Mouse (Mus musculus): Measurements from ENCODE around the gene Ankrd13d.

Gene Ankrd13d

DNA sequence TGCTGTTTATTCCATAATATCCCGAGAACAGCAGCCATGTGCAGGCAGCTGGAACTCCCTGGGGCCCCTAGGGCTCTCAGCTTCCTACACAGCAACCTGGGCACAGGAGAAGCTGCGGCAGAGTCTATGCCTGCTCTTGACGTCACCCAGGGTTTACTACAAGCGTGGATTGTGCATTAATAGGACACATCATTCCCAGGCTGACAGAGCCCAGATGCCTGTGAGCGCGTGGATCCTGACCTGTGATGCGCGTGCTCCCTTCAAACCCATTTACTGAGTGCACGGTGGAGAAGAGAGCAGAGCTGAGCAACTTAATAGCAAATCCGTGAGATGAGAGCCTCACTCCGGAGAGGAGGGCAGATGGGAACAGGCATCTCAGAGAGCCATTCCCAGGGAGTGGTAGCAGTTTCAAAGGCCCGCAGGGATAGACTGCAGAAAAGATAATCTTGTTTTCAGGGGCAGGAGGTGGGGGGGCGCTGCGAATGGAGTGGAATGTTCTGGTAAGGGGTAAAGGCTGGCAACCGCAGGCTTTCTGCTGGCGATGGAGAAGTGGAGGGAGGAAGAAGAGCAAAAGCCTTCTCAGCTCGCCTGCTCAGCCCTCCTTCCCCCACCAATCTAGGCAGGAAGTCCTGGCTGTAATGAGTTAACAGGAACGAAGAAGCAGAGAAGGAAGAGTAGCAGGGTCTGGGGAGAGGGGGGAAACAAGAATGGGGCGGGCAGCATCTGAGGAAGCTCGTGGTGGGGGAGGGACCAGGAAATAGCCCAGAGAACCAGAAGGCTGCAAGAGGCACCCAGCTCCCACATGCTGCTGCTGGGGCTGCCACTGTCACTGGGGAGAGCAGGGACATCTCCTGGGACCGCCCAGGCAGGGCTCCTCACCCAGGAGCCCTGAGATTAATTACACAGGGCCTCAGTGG lies 19.1 kb upstream of the Ankrd13d start:
- in situ Hi-C loops (cut with MboI, MseI) = no loop called here

DNA sequence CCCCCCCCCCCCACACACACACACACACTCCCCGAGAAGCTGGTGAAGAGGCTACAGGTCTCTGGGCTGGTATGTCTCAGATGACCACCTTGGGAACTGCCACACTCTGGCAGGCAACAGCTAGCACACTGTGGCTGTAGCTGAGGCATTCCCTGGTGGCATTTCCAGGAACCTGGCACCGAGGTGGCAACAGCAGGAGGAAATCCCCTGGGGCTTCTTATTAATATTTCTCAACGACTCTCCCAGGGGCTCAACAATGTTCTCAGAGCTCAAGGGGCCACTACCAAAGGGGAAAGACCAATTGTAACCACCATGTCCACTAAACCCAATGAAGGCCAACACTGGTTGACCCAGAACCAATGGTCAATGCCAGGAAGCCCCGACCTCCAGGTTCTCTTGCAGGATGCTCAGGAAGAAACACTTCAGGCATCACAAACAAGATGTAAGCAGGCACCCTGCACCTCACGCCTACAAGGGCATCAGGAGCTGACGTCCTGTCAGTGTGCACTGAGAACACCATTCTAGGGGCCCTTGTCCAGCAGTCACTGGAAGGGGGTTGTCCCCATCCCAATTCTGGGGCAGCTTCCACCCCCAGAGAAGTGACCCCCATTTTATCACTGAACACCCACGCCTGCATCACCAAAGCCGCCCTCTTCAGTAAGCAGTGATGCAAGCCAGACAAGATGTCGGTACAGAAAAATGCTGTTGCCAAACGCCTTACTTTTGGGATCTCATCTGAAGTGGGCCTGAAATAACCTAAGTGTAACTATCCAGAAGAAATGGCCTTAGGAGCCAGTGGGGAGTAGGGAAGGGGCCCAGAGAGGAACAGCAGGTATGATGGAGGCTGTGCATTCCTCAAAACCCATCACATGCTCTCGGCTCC lies 18.2 kb upstream of the Ankrd13d start:
- in situ Hi-C loops (cut with MboI, MseI) = no loop called here

DNA sequence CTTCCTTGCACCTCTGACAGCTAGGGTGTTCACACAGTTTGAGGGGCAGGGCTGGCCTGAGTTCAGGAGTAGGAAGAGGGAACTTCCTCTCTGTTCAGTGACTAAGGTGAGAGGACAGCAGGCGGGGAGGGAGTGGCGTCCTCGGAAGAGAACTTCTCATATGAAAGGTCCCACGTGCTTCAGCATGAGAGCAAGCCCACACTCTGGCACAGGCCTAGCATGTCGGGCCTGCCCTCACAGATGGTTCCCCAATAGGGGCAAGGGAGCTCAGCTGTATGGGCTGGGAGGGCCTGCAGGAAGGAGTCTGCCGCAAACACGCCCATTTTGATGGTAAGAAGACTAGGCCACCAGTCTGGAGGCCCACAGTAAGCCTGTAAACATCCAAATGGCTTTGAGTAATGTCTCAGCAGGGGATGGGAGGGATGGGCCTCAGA lies 17.4 kb upstream of the Ankrd13d start:
- in situ Hi-C loops (cut with MboI, MseI) = no loop called here

DNA sequence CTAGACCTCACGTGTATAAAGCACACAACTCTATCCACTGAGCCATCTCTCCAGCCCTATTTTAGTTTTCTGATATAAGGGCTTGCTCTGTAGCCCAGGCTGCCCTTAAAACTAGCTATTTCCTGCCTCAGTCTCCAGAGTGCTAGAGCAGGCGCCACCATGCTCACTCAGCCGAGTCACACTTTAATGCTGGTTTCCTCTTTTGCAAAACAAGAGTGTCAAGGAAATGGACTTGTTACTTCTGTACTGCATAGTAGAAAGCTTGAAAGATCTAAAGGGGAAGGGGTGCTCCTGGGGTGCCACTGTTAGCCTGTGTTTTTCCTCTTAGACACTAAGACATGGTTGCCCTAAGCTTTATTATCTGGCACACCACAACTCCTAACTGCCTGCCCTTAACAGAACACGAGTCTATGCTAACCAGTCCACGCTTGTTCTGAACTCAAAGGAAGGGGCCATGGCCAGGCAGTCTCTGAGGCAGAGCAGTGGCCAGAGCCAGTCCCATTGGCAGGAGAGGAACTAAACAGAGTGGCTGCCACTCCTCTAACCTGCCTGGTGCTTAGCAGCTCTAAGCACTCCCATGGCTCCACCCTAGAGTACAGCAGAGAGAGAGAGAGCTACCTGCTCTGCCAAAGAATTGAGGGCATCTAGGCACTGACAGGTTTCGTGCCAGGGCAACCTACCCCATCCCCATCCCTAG lies 16.8 kb upstream of the Ankrd13d start:
- in situ Hi-C loops (cut with MboI, MseI) = no loop called here

DNA sequence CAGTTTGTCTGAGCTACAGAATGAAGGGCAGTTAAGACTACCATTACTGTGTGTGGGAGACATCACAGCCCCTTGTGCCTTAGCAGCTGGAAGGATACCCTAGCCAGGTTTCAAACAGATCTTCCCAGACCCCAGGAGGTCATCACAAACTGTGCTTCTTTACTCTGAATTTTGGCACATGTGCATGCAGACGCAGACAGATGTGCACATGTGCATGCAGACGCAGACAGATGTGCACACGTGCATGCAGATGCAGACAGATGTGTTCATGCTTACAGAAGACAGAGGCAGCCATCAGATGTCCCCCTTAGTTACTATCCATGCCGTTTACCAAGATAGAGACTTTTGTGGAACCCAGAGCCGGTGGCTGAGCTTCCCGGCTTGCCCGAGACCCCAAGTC lies 16.2 kb upstream of the Ankrd13d start:
- in situ Hi-C loops (cut with MboI, MseI) = no loop called here

DNA sequence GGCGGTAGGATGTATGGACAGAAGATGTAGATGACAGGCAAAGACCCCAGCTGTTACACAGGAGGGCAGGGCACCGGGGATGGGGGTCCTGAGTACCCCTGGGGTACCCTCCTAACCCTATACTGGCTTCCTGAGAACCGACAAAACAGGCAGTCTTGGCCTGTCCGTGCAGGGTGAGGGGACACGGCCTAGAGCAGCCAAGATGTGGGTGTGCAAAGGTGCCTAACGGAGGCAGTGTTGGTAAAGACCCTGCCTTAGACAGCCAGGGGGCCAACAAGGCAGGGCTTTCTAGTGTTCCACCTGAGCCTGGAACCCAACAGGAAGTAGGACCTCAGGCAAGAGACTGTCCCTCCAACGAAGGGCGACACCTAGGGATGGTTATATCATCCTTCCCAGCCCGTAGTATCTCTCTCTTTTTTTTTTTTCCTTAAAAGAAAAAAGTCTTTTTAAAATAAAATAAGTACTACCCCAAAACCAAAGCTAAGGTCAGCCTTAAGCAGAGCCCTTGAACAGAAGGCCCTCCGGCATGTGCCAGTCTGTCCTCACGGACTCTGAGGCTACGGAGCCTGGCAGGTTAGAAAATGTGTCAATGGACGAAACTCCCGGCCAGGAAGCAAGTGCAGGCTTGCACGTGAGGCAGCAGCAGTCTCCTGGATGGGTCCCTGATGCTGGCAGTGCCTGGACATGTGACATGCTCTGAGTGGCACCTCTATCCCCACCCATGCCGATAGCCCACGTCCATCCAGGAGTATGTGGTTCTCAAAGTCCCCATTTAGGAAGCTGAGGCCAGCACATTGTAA lies 15.6 kb upstream of the Ankrd13d start:
- in situ Hi-C loops (cut with MboI, MseI) = no loop called here

DNA sequence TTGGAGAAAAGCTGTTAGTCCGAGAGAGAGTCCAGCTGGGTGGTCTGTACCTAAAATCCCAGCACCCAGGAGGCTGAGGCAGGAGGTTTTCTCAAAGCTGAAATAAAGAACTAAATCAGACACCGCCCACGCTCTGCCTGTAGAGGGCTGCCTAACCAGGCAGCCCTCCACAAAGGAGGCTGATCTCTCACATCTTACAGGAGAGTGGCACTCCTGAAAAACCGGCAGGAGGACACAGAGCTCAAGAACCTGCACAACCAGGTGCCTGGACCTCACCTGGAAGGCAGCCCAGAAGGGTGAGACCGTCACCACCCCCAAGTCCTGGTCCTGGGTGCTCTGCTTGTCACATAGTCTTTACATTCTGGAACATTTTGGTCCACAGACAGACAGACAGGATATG lies 14.9 kb upstream of the Ankrd13d start:
- in situ Hi-C loops (cut with MboI, MseI) = no loop called here

DNA sequence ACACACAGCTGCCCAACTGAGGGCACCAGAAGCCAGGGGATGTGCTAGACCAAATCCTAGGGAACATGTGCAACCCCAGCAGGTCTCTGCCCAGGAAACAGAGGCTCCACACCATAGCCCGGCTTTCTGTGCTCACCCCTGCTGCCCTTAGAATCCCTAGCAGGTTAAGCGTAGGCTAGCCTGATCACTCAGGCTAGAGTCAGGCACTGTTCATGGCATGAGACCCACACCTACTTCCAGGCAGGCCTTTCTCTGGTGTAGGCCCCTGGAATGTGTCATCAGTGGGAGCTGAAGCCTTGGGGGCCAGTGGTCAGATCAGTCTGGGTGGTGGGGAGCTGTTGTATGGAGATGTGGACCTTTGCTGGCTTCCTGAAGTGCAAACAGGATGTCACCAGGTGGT lies 13.7 kb upstream of the Ankrd13d start:
- in situ Hi-C loops (cut with MboI, MseI) = no loop called here

DNA sequence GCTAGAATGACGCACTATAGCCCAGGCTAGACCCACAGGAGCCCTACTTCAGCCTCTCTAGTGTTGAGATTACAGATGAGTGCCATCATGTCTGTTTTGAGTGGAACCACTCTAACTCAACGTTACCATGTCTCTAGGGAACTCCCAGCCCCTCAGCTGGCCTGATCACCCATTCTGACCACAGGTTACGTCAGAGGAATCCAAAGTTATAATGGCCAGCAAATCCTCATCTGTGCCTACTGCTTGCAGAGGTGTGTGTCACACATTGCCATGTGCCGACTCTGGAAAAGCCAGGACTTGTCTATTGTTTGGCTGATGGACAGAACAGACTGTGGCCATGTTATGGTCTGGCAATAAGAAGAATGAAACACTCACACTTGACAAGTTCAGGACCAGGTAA lies 12.5 kb upstream of the Ankrd13d start:
- in situ Hi-C loops (cut with MboI, MseI) = no loop called here

DNA sequence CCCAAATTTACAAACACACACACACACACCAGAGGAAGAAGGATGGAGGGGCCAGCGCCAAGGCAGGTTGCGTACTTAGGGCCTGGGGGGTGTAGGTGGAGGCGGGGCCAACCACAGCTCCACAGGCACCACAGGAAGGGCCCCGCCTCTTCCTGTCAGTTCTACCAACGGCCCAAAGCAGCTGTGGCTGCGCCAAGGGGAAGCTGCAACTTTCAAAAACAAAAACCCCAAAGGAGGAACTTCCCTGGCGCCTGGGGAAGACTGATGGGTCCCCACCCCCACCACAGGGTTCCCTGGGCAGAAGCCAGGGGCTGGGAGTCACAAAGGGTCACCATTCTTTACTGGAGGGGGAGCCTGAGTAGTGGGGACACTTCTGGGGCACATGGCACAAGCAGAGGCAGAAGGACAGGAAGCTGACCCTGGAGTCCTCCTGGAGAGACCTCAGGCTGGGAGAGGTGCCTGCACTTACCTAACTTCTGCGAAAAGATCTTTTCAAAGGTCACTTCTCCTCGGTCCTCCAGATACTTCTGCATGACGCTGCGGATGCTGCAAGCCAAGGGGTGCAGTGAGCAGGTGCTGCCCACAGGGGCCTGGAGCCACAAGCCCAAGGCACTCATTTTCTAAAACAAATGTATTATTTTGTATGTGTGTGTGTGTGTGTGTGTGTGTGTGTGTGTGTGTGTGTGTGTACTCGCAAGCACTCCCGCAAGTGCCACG lies 11.6 kb upstream of the Ankrd13d start:
- in situ Hi-C loops (cut with MboI, MseI) = no loop called here

DNA sequence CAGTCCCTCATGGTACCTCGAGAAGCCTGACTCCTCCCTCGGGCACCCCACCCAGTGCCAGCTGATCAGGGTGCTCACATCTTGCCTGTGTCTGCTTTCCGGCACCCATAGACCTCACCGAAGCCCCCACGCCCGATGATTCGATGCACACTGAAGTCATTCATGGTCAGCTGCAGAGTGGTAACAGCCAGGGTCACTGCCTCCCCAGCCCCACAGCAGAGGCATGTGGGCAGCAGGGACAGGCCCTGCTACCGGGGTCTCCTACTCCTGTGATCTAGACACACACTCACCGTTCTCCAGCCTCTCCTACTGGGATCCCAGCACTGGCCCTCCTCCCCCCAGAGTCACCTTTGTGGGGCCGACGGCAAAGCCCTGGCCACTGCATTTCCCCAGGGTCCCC lies 8.2 kb upstream of the Ankrd13d start:
- in situ Hi-C loops (cut with MboI, MseI) = no loop called here

DNA sequence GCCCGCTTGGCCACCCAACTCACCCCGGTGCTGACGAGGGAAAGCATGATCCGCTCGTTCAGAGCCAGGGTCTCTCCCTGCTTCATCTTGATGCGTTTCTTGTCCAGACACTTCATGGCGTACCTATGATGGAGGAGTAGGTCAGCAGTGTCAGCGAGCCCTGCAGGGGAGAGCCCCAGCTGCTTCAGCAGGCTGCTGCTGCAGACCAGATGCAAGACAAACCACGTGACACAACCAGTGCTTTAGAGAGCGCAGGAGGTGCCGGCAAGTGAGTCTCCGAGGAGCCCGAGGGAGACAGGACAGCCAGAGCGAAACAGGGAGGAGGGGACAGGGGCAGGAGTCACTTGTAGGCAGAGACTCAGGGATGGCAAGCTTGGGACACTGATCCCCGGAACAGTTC lies 7.8 kb upstream of the Ankrd13d start:
- in situ Hi-C loops (cut with MboI, MseI) = no loop called here

DNA sequence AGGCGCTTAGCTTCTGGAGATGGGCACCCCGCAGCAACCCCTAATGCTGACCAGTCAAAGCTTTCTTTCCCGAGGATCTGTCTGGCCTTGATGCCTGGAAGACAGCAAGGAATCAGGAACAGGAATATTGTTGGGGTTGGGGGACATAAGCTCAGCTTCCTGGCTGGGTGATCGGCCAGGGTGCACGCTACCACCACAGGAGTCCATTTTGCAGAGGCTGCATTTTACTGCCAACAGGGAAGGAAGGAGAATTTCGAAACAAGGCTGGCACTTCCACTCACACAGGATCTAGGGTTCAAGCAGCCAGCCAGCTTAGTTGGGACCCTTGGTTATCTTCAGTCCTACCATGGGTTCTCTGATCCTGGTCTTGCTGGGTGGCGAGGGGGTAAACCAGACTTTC lies 716 bp upstream of the Ankrd13d start:
- in situ Hi-C loops (cut with MboI, MseI) = no loop called here

DNA sequence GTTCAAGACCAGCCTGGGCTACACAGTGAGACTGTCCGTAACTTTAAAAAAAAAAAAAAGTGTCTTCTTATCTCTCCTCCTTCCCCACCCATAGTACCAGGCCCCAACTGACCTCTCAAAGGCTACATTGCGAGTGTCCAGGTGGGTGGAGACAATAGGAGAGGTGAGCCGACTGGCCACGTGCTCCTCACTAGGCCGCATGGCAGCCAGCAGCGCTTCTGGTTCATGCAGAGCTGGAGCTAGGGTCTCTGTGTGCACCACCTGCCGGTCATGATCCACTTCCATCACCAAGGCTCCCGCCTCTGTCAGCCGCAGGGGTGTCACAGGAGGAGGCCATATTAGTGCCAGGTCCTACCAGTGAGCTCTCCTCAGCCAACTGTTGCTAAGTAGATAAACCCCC lies 2.5 kb downstream of the Ankrd13d start:
- in situ Hi-C loops (cut with MboI, MseI) = no loop called here

DNA sequence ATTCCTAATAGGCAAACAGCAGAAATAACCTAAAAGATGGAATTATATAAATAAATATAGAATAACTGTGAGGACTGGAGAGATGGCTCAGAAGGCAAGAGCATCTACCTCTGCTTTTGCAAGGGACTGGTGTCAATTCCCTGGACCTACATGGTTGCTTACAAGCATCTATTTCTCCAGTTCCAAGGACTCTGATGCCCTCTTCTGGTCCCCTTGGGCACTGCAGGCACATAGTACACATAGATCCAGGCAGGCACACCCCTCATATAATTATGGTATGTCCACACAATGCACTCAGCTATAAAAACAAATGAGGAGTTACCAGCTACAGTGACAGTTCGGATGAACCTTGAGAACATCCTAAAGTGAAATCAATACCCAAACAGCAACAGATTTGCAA lies 3.5 kb downstream of the Ankrd13d start:
- in situ Hi-C loops (cut with MboI, MseI) = no loop called here

DNA sequence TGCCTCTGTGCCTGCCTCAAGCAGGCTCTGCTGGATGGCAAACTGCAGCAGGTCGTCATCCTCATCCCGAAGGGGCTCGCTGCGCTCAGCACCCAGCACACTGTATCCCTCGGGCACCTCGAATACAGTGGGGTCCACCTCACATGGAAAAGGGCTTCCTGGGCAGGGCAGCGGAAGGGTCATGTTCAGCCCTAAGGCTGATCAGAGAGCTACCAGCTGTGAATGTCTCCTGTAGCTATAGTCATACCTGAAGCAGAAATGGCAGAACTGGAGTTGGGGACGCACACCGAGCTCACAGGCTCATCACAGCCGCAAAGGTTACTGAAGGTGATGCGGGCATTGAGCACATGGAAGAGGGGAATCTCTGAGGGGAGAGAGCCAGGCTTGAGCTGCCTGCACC lies 12.0 kb downstream of the Ankrd13d start:
- in situ Hi-C loops (cut with MboI, MseI) = no loop called here

DNA sequence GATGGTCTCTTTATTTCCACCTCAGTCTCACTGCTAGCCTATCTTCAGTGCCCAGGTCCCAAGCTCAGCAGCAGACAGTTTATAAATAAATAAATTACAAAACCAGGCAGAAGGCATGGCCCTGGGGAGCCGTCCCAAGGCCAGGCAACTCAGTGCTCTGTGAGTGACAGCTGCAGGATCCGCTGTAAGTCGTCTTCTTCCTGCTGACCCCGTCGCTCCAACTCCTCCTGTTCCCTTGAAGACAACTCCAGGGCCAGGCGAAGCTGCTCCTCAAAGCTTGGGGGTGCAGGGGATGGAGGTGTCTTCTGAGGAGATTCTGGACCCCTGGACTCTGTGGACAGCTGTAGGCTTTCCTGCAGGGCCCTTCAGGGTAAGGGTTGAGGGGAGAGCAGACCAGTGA lies 12.8 kb downstream of the Ankrd13d start:
- in situ Hi-C loops (cut with MboI, MseI) = no loop called here

DNA sequence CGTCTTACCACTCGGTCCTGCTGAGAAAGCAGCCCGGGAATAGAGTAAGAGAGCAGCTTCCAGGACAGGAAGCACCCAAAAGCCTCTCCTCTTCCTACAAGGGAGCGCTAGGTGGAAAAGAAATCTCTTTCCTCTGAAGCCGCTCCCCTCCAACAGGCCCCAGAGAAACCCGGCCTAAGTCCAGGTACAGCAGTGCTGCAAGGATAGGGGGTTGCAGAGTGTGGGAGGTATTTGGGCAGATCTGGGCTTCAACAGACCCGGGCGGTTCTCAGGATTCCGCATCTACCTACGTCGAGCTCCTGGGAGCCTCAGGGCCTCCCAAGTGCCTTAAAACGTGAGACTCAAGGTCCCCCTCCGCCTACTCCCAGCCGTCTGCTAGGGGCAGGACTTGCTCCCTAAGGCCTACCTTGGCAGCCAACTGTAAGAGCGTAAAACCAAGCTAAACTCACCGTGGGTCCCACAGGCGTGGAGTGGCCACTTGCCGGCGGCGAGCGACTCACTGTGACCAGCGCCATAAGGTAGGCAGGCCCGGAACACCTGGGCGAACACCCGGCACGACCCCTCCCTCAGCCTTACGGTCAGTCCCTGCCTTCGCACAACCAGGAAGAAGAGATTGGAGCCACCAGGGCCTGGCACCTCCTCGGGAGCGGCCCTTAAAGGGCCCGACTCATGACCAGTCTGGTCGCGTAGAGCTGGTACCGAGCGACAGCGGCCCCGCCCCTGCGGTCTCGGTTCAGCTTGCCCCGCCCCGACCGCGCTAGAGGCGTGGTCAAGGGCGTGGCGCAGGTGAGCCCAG lies 14.2 kb downstream of the Ankrd13d start, which contains the start of gene Ssh3:
Gene Ssh3 (minus strand): TSS at position 615 of the 796 bp plus-strand sequence.
- in situ Hi-C loops (cut with MboI, MseI) = no loop called here

DNA sequence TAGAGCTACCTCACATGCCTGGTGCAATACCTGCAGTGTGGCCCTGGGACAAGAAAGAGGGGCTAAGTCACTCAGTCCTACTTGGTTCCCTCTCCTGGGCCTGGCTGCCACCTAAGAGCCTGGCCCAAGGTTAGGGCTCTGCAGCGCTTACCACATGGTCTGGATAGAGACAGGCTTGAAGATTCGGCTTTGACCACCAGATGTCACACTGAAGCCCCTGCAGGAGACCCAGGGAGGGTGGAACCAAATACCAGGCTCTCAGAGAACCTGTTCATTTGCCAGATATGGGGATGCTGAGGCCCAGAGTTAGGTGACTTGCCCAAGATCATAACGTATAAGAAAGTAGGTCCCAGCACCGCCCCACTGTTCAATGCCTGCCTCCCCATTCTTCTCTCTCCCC lies 17.0 kb downstream of the Ankrd13d start:
- in situ Hi-C loops (cut with MboI, MseI) = no loop called here

Data from T-helper 1 cell (primary cell).